Mouse (Mus musculus): Measurements from ENCODE around the gene Rptor.

Gene Rptor

DNA sequence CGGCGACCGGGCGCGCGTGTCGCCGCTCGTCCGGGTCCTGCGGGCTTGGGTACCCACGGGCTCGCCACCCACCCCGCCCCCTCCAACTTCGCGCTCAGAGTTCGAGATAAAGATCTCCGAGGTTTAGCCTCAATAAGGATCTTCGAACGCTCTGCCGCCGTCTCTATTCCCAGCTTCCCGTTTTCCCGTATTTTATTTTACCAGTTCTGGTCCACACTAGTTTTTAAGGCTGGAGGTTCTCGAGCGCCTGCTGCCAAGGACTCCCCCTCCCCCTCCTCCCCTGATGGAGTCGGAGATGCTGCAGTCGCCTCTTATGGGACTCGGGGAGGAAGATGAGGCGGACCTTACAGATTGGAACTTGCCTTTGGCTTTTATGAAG, 811 bp downstream of the Rptor start:
- no peak for DNase-seq (ENCODE audit: low spot score)

DNA sequence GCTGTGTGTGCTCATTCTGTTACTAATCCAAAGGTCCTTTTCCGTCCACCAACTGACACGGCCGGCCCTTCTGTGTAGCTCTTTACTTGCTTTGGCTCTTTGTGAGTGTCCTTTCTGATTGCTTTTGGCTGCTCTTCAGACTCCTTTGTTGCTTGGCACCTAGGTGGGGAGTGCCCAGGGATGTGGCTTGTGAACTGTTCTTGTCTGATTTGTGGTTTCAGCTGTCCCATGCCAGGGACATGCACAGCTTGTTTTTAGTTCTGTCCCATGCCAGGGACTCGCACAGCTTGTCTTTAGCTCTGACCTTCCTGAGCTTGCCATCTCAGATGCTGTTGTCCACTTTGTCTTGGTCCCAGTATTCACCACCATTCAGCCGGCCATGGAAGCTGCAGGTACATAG, 4.8 kb downstream of the Rptor start:
- DNase-seq (ENCODE audit: low spot score) = no peak

DNA sequence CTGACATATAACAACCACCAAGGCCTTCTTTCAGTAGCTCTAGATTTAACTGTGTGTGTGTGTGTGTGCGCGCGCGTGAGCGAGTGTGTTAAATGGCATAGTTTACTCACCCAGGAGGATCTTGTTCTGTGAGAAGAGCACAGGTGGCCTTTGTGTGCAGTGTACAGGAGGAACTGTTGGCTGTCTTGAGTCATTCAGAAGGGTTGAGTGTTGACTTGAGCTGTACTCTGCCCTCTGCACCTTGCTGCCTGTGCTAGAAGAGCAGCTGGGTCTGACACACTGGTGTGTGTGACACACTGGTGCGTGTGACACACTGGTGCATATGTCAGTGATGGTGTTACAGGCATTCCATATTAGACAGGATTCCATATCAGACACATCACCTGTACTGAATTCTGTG, 8.8 kb downstream of the Rptor start:
- DNase-seq (ENCODE audit: low spot score) = no peak

DNA sequence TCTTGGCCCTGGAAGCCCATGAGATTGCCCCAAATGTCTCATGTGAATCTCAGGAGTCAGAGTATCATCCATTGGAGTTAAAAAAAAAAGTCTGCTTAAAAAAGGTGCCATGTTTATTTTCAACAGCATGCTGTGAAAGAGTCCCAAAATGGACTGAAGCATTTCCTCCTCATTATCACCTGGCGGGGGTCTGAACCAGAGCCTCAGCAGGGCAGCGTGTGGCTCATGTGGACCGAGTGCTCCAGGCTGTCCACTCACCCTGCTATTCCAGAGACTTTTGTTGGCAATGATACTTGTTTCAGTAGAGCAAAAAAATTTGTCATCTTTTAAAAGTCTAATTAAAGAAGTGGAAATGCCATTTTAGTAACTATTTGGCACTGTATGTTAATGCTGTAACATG, 9.5 kb downstream of the Rptor start:
- DNase-seq (ENCODE audit: low spot score) = no peak

DNA sequence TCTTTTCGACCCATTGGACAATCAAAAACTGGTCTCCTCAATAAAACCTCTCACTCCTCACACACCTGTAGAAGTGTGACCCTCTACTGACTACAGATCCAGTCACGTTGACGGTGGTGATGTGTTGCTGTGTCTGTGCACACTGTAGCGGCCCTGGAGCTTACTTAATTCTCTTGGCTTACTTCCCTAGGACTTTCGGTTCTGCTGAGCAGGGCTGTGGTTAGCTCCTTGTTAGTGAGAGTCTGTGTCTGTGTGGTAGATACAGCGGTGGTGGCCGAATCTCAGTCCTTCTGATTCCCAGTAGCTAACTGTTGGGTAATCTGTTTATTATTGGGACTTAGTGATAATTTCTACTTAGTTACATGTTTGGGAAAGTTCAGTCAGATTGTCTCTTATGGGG, 12.4 kb downstream of the Rptor start:
- no peak for DNase-seq (ENCODE audit: low spot score)

DNA sequence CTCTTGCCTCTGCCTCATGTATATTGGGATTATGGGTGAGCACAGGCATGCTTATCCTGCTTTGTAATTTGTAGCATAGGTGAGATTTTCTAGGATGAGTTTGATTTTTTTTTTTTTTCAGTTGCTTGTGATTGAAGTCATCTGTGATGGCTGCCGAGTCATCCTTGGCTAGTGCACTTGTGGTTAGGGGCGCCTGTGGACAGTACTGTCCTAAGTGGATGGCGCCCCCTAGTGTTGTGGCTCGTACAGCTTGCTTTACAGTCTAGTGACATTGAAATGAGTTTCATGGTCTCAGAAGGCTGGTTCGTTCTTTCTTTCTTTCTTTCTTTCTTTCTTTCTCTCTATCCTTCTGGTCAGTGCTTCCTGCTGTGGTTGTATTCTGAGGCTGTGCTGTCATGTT, 16.1 kb downstream of the Rptor start:
- no peak for DNase-seq (ENCODE audit: low spot score)

DNA sequence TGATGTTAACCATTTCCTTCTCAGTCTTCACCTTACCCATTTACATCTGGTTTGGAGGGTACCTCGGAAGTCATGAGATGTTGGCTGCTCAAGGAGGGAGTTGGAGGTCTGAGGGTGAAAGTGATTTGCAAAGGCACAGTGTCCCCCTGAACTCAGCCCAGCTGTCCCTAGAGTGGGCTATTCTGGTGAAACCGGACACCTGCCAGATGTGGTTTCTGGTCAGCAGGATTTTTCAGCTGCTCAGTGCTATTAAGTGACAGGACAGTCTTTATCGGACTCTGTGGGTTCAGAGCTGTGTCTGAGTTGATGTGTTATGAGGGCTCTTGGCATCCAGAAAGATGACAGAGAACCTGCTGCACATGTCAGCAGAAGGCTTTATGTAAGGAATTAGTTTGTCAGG, 18.6 kb downstream of the Rptor start:
- DNase-seq (ENCODE audit: low spot score) = no peak

DNA sequence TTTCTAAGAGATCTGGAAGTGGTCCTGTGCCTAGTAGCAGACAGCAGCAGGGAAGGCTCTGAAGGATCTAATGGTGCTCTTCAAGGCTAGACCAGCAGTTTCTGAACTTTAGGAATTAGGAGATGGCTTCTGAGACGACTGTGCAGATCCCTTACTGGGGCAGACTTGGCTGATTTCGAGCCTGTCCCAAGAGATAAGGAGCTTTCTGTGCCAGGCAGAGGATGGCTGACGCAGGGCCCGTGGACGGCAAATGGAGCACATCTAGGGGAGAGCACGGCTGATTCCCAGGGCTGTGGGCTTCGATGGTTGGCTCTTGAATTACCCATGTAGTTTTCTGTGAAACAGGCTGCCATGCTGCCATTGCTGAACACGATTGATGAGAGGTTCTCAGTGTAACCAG, 21.1 kb downstream of the Rptor start:
- no peak for DNase-seq (ENCODE audit: low spot score)

DNA sequence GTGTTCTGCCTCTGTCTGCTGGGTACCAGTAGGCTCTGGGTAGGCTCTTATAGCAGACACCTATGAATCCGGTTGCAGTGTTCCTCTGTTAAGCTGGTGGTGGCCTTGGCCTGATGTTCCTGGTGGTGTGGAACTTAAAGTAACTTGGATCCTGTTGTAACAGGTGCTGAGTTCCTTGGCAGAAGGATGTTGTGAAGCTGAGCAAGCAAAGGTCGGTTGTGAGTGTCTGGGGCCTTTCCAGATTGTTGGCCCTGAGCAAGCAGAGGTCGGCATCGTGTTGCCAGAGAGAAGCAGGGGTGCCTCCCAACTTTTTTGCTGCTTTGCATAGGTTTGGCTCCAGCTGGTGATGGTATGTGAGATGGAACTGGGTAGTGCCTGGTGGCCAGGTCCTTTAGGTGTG, 21.7 kb downstream of the Rptor start:
- no peak for DNase-seq (ENCODE audit: low spot score)

DNA sequence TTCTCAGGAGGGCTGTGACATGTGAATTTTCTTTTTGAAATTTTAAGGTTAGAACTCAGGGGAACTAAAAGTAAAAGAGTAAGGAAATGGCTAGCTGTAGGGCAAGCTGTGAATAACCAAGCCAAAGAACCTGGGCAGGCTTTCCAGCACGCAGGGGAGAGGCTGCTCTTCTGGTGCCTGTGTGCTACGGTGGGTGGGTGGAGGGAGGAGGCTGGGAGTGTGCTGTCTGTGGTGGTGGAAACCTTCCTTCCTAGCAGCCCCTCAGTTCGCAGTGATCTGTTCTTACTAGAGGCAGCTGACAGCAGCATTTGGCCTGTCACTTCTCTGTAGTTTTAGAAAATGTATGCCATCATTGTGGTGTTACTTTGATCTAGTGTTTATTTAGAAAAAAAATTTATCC, 22.2 kb downstream of the Rptor start:
- no peak for DNase-seq (ENCODE audit: low spot score)

DNA sequence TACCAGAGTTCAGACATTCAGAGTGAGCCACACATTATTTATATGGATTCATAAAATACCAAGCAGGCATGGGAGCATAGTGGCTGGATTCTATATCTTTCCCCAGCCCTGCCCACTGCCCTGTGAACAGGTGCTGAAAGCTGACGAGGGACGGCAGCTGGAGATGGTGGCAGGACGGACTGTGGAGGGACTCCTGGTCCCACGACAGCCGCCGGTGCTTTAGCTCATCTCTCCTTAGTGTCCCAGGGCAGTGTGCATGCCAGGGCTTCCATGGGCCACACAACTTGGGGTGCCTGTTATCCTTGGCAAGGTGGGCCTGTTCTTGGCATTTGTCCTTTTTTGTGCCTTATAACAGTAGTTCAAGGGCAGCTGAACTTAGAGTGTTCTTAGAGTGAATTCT, 22.8 kb downstream of the Rptor start:
- no peak for DNase-seq (ENCODE audit: low spot score)

DNA sequence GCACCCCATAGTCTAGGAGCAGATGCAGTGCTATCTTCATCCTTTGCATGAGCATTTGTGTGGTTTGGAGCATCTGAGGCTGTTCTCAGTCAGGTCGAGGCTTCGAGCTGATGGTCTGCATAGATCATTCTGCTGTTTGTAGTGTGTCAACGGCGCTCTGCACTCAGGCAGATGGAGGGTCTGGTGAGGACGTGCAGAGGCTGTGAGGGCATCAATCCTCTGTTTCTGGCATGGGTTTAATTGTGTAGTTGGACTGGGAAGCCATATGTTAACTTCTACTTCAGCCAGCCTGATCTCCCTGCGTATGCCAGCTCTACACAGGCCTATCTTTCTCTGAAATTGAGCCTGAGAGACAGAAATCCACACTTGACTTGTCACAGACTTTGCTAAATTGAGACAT, 23.2 kb downstream of the Rptor start:
- no peak for DNase-seq (ENCODE audit: low spot score)

DNA sequence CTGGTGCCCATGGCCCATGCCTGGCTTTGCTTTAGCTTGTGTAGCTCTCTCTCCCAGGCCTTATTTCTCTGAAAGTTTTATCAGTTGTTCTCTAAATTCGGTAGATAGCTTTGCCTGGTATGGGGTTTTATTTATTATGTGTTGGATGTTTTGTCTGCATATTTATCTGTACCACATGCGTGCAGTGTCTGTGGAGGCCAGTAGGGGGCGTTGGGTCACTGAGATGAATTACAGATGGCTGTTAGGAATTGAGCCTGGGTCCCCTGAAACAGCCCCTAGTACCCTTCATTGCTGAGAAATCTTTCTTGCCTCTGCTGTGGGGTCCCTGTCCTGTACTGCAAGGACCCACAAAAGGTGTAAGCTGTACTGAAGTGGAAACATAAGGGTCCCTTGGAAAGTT, 24.5 kb downstream of the Rptor start:
- DNase-seq (ENCODE audit: low spot score) = no peak

DNA sequence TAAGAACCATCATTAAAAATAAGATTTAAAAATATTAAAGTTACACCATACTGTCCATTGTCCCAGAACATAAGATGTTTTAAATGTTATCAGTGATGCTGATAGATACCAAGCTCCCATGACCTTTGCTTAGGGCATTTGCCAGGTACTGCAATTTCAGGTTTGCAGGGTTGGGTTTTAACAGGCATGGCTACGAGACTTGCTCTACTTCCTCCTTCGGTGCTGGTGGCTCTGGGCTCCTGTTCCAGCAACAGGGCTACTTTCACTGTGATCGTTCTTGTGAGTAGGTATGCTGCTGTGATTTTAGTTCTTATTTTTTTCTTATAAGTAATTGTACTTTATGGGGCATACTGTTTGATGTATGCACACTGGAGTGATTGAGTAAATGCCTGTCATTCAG, 26.4 kb downstream of the Rptor start:
- no peak for DNase-seq (ENCODE audit: low spot score)

DNA sequence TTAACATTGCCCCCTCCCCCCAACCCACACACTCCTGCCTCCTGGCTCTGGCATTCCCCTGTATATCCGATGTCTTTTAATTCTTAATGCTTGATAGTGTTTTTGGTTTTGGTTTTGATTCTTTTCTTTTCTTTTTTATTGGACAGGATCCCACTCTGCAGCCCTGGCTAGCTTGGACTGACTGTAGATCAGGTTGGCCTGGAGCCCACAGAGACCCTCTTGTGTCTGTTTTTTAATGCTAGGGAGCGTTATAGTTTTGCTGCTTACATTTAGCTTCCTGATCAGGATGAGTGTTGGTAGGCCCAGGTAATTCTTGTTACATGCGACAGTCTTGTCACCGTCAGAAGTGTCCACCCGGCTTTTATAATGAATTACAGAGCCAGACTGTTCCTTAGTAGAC, 27.6 kb downstream of the Rptor start:
- DNase-seq (ENCODE audit: low spot score) = no peak

DNA sequence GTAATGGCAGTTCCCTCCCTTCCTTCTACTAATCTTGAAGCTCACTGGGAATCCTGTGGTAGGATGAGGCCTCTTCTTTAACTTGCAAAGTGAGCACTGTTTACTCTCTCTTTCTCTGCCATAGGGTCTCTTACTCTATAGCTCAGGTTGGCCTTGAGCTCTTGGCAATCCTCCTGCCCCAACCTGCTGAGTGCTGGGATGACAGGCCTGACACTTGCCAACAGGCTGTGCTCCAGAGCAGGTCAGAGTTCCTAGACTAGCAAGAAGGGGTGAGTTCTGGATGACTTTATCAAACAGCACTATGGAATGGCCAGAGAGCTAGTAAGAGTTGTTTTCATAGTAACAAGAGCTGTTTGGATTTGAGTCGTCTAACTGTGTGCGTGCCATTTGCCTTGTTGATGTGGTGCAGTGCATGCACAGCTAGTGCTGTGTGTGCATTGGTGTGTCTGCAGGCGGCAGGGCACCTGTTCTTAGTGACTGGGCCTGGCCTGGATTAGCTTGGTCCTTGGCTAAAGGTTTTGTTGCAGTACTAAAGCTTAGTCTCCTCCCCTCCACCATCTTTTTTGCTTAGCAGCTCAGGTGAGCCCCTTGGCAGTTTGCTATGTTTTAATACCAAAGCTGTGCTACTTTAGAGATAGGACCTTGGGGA, 28.6 kb downstream of the Rptor start:
- no peak for DNase-seq (ENCODE audit: low spot score)

DNA sequence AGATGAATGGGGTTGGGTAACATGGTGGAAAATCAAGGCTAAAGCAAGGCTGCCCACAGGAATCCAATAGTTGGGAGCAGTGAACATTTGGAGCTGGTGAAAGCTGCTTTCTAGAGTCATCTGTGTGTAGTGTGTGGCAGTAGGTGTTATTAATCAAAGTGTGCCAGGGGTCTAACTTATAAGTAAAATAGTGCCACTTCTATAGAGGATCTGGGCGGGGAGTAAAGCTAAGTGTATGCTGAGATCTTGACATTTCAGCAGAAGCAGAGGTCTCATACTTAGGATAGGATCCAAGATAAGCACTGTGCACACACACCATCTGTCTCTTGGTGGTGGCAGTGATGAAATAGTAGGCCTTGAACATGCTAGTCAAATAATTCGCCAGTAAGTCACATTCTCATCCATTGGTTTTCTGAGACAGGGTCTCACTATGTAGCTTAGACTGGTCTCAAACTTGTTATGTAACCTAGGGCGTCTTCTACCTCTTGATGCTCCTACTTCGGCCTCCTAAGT, 33.7 kb downstream of the Rptor start:
- DNase-seq (ENCODE audit: low spot score) = no peak

DNA sequence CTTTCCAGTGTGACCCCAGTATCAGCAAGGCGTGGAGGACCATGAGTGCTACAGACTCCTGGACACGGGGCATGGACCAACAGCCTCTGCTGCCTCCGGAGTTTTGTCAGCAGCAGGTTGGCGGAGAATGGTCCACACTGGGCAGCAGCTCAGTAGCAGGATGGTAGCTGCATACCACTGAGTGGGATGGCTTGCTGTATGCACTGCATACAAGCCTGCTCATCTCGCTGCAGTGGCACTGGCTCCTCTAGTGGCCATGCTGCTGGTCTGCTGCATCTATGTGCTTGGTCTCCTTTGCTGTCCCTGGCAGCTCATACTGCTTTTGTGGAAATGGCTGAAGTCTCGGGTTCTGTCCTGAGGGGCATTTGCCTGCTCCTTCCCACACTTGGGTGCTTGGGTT, 34.8 kb downstream of the Rptor start:
- no peak for DNase-seq (ENCODE audit: low spot score)

DNA sequence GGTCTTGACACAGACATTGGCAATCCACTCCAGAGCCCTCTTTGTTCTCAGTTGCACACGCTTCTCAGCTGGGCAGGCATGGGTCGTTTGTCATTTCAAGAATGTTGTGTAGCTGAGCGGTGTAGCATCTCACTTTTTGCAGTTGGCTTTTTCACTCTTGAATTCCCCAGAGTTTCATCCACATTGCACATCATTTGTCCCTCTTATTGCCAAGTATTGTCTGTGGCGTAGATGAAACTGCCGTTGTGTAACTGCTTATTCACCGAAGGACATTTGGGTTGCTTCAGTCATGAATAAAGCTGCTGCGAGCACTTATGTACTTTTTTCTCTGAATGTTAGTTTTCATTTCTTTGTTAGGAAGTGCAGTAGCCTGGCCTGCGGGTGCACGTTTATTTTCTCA, 37.8 kb downstream of the Rptor start:
- DNase-seq (ENCODE audit: low spot score) = no peak

DNA sequence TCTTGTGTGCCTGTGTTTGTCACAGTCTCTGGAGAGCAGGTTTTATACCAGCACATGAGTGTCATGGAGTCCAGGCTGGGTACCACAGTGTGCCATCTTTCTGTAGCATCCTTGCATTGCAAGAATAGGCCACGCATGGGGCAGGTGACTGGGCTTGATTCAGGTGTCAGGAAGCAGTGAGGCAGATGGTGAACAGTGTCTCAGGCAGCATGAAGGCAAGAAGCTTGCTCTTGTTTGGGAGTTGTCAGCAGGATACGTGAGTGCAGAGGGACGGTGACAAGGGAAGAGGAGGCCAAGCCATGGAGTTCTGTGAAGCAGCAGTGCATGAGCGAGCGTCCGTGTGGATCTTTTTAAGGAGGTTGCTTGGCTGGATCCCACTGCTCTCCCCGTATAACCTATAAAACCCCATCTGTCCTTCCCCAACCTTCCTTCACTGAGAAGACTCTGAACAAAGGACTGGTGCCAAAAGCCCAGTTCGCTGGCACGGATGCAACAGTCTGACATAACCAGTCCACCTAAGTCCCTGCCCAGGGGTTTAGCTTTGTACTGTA, 39.2 kb downstream of the Rptor start:
- no peak for DNase-seq (ENCODE audit: low spot score)

DNA sequence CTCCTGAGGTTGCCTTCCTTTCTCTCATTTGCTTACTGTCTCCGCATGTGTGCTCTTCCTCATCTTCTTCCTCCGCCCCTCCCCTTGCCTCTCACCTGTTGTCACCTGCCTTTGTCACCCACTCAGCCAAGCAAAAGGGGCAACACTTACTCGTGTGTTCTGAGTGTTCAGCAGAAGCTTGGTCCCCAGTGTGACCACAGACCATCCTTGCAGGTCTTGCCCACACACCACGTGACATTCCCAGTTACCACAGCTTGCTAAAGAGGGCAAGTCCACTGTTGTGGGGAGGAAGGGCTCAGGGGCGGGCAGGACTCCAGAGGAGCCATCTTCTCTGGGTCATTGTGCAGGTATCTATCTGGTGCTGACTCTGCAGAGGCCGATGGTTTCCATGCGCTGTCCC, 40.6 kb downstream of the Rptor start:
- DNase-seq (ENCODE audit: low spot score) = no peak

DNA sequence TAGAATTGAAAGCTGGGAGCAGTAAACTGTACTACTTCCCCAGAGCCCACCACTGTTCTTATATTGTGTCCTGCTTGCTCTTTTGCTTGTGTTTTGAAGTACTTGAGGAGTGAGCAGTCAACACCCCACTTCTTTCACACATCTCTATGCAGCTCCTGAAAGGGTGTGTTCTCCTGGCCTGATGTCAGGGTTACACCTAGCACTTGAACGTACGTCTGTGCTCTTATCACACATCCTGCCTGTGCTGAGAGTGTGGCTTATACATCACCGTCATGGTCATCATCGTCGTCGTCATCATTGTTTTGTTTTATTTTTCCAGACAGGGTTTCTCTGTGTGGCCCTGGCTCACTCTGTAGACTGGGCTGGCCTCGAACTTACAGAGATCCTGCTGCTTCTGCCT, 41.4 kb downstream of the Rptor start:
- DNase-seq (ENCODE audit: low spot score) = no peak

DNA sequence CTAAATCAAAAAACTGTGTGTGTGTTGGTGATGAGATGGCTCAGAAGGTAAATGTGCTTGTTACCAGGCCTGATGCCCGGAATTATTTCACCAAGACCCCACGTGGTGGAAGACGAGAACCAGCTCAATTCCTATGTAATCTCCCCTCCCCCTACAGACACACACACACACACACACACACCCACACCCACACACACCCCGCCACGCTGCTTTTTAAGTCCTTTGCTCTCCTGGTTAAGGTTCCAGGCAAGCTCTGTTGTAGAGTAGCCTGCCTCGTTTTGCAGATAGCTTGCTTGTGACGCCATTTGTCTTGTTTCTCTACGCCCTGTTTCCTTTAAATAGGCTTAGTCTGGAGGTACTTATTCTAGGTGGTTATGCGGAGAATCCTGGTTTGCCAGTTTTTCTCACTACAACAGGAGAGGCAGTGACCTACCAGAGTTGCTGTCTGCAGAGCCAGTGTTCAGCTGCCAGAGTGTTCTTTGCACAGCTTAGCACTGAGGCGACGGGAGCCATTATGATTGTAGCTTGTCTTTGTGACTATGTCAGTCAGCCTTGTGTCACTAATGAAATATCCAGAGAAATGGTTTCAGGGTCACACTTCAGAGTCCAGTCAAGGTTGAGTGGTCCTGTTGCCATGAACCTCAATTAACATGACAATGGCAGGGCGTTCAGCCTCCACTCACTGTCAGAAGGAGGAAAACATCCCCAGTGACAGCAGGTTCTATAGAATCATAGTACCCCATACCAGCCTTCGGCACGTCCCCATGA, 42.1 kb downstream of the Rptor start:
- no peak for DNase-seq (ENCODE audit: low spot score)

DNA sequence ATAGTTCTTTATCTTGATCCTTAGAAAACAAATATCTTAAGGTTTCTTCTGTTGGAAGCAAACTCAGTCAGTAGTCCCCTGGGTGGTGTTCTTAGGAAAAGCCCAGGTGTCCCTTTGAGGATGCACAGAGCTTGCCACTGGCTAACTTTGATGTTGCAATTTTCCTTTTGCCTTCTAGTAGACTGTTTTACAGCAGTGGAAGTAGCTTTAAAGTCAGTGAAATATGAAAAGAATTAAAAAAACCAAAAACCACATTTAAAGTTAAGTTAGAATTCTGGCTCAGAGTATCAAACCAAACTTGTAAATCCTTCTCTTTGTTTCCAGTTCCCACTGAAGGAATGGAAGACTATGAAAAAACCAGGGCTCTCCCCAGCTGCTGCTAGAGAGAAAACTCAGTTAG, 47.8 kb downstream of the Rptor start:
- no peak for DNase-seq (ENCODE audit: low spot score)

All from spleen, adult 12 weeks (tissue).